Mouse (Mus musculus): ENCODE measurements around the gene Gas2. TPM values are rescaled to one million over a fixed set of nuclear protein-coding genes. Genes with fewer than 3 reads are reported as not detected.
A peak's percentile ranks its signal among the peaks of the same experiment; 100 is the strongest.

The Gas2 gene
- 1.0 and 2.7 TPM in 2 replicates for polyA plus RNA-seq (2012)

GRCm38 (mm10) chr7:51861250-51862096 lies at the start of gene Gas2:
Gene Gas2 (plus strand): TSS chr7:51862015.
- no peak for TF ChIP-seq GATA1 (IDR thresholded peaks at IDR 0.05; ENCODE audit: low read length)

DNA sequence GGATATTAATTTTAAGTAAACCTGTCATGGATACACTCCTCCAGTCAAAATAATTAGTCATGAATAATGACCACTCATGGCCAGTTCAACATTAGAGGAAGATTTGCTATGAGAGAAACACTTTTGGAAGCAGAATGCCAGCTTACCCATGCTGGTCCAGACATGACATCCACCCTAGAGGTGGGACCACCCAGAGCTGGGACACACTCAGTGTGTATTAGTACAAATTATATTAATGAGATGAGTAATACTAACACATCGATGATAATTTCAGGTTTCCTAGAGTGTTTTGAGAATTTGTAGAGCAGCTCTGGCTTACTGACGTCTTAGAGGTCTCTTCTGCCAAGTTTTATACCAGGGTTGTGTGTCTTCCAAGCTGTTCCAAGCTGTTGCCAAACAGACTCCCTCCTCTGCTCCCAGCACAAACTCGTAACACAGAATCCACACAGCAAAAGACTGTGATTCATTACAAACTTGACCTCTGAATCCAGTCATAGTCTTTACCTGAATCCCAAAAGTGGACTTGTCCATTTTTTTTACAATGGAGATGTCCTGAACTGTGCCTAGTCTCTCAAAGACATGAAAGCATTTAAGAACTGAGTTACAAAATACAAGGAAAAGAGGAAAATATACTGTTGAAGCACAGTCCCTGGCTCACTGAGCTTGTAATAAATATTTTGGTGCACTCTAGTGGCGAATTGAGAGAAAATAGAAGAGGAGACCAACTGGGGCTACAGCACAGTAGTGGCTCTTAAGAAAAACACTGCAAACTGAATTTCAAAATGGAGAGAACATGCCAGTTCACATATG lies 46.1 kb upstream of the Gas2 start:
- no peak for TF ChIP-seq GATA1 (IDR thresholded peaks at IDR 0.05; ENCODE audit: low read length)

DNA sequence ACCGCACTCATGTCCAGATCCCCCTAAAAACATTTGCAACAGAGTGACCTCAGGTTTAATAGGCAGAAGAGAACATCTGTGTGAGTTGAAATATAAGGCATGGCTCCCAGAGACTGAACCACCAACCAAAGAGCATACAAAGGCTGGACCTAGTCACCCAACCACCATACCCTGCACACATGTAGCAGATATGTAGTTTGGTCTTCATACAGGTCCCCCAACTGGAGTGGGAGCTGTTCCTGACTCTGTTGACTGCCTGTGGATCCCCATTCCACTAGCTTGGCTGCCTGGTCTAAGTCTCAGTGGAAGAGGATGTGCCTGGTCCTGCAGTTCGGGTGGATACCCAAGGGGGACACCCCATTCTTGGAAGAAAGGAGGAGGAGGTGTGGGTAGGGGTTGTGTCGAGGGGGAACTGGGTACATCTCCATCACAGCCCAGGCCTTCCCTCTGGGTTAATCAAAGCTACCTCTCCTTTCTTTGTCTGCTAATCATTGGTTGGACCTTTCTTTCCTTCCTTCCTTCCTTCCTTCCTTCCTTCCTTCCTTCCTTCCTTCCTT lies 45.5 kb upstream of the Gas2 start:
- no peak for TF ChIP-seq GATA1 (IDR thresholded peaks at IDR 0.05; ENCODE audit: low read length)

- no peak for TF ChIP-seq GATA1 (IDR thresholded peaks at IDR 0.05; ENCODE audit: low read length)
These were observed 43.4 kb upstream of the Gas2 start for GRCm38 (mm10) chr7:51818251-51818974.

- TF ChIP-seq GATA1 (IDR thresholded peaks at IDR 0.05; ENCODE audit: low read length), result no peak
These were observed 41.9 kb upstream of the Gas2 start for GRCm38 (mm10) chr7:51819891-51820290.

DNA sequence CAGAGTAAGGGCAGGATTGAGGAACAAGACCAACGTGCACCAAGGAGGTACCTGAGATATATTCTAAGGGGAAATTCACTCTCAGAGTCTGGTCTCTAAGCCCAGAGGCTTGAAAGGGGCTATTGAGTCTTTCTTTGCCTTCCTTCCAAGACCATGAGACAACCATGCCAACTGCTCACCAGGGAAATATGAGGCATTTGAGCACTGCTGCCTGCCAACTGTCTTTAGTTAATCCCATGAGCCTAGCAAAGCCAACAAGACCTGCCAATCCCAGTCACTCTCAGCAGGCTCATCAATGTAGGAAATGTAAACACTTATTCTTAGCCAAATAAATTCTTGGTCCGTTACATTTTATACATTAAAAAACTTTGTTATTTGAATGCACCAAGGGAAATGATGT lies 40.3 kb upstream of the Gas2 start:
- no peak for TF ChIP-seq GATA1 (IDR thresholded peaks at IDR 0.05; ENCODE audit: low read length)

GRCm38 (mm10) chr7:51823562-51824338 lies 38.1 kb upstream of the Gas2 start:
- TF ChIP-seq GATA1 (IDR thresholded peaks at IDR 0.05; ENCODE audit: low read length), result no peak

DNA sequence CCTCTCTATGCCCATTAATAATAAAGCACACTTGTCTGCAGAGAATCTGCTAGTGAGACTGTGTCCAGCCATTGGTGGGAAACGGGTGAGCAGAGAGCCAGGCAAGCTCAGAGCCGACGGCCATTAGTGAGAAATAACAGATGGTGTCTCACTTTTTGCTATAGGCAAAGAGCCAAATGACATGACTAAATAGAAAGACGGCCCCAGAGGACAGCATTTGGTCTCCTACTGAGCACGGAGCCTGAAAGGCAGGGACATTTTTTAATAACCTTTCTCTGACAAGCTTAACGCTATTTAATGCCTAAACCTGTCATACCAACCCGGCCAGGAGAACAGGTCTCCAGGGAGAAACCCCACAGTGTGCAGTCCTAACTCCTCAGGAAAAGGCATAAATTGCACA lies 29.9 kb upstream of the Gas2 start:
- no peak for TF ChIP-seq GATA1 (IDR thresholded peaks at IDR 0.05; ENCODE audit: low read length)

DNA sequence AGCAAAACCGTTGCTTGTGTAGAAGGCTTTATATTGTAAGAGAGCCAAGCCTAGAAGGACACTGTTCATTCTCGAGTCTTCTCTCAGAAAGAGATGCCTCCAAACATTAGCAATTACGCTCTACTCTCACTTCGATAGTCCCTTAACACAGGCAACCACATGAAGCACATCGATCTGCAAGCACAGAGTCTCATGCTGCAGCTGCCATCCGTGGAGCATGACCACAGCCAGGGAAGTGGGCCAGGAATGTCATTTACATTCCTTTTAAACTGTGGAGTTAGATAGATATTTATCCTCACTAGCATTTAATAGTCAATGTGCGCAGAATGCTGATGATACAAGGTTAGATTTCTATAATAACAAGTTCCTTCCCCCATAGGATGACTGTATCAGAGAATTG lies 21.3 kb upstream of the Gas2 start:
- TF ChIP-seq GATA1 (IDR thresholded peaks at IDR 0.05; ENCODE audit: low read length), result no peak

GRCm38 (mm10) chr7:51850877-51851276 lies 10.9 kb upstream of the Gas2 start:
- peak; percentile 53 for TF ChIP-seq GATA1 (IDR thresholded peaks at IDR 0.05; ENCODE audit: low read length)

- no peak for TF ChIP-seq GATA1 (IDR thresholded peaks at IDR 0.05; ENCODE audit: low read length)
These were observed 9.8 kb upstream of the Gas2 start for GRCm38 (mm10) chr7:51851890-51852507.

GRCm38 (mm10) chr7:51862097-51862492 lies 280 bp downstream of the Gas2 start, which contains the start of gene Fancf:
Gene Fancf (minus strand): TSS chr7:51862267.
- no peak for TF ChIP-seq GATA1 (IDR thresholded peaks at IDR 0.05; ENCODE audit: low read length)

GRCm38 (mm10) chr7:51862842-51863241 lies 1.0 kb downstream of the Gas2 start:
- TF ChIP-seq GATA1 (IDR thresholded peaks at IDR 0.05; ENCODE audit: low read length), result no peak

GRCm38 (mm10) chr7:51865336-51865735 lies 3.5 kb downstream of the Gas2 start:
- no peak for TF ChIP-seq GATA1 (IDR thresholded peaks at IDR 0.05; ENCODE audit: low read length)

Data from G1E-ER4 (cell line).